Mouse (Mus musculus) layer of hippocampus, adult 11-12 months (tissue): ENCODE data around the gene Stambp.
"Not testable (repeated sequence)": the region's sequence is repeated elsewhere in the genome, so short reads cannot be mapped to it uniquely, and the experiment has no call there.

Experiments
- DNase-seq: peaks from one replicate; pipeline ENCODE4 v3.0.0; 2022; ENCODE audit warnings: low spot score

The Stambp gene

DNA sequence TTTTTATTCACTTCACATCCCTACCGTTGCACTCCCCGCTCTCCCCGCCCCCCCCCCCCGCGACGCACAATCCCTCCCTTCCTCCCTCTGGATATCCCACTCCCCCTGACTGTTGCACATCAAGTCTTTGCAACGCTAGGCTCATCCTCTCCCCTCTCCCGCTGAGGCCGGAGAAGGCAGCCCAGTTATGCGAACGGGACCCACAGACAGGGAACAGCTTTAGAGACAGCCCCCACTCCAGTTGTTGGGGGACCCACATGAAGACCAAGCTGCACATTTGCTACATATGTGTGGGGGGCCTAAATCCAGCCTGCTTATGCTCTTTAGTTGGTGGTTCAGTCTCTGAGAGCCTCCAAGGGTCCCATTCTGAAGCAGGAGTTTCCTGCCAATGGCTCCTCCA is at the start of gene Stambp:
TSS of gene Stambp (minus strand) at position 59 of the 400 bp plus-strand sequence.
- no peak for DNase-seq

DNA sequence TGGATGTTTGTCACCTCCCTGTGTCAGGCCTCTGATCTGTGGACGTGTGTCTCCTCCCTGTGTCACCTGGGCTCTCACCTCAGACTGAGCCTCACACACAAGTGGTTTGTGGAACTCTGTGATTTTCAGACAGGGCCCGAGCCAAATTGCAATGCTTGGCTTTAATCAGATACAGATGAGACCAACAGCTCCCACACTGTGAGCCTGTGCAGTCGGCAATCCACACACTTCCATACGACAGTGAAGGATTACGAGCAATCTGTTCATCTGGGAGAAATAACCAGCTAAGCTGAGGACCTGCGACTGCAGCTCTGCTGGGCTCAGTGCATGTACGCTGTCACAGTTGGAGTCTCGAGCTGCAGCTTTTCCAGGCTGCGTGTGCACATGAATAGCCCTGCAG is 47.4 kb upstream of the Stambp start:
- no peak for DNase-seq

- DNase-seq: no peak
These were observed 45.2 kb upstream of the Stambp start for GRCm38 (mm10) chr6:83617581-83618335.

DNA sequence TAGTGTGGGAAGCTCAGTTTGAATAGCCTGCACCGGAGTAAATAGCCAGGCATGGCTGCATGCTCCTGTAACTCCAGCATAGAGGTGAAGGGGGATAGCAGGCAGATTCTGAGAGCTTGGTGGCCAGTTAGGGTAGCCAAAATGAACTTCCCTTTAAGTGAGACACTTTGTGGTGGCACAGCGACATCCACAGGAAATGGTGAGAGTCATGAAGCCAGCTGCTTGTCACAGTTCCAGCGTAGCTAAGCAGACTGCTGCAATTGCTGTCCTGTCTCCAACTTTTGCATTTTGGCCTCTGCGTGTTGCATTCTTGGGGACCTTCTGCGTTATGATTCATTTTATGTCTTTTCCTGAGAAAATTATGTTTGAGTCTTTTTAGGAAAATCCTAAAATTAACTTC is 44.0 kb upstream of the Stambp start:
- DNase-seq: peak; percentile 65

DNA sequence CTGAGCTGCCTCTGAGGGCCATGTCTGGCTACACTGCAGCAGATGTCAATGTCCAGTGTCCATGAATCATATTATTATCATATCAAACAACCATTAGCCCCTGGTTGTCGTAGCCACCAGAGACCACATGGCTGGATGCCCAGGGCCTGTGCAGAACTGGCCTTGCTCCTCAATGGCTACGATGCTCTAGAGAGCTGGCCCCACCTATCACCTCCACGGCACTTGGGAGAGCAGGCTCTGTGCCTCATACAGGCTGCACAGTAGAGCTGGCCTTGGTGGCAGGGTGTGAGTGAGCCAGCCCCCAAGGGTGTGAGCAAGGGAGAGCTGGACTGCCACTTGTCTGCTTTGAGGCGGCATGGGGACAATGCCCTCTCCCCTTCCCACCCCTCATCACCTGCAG is 41.9 kb upstream of the Stambp start:
- DNase-seq: no peak

DNA sequence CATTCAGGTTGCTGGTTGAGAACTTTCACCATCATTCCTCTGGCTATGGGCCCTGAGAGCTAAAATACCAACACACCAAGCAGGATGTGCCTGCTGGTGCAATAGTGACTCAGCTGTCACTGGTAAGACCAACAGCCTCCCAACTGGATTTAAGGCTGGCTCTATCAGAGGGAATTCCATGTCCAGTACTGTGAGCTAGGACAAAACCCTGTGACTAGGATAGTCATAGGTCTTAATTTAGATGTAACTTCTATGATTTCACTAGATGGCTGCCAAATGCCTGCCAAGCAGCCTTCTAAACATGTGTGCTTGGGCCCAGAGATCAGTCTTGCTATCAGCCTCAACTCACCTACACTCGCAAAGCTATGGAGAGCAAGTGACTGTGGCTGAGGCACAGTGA is 40.4 kb upstream of the Stambp start:
- no peak for DNase-seq

DNA sequence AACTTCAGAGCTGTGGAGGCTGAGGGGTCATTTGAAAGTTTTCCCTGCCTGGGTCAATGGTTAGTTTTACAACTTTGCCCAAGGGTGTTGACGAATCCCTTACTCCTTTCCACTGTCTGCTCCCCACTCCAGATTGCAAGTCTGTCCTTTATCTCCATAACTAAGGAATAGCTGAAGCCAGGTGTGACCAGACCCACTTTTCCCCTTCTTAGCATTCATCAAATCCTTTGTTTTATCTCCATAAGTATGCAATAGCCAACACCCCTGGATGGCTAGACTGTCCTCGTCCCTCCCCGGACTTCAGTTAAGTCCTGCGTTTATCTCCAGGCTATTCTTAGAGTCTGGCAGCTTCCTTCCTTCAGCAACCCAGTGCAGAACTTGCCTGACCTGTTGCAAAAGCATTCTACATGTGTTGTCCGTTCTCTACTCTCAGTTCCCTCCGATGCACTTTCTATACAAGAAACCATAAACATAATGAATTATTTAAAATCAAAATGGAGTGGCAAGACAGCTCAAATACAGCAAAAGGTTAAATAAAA is 27.2 kb upstream of the Stambp start:
- peak; percentile 25 for DNase-seq

DNA sequence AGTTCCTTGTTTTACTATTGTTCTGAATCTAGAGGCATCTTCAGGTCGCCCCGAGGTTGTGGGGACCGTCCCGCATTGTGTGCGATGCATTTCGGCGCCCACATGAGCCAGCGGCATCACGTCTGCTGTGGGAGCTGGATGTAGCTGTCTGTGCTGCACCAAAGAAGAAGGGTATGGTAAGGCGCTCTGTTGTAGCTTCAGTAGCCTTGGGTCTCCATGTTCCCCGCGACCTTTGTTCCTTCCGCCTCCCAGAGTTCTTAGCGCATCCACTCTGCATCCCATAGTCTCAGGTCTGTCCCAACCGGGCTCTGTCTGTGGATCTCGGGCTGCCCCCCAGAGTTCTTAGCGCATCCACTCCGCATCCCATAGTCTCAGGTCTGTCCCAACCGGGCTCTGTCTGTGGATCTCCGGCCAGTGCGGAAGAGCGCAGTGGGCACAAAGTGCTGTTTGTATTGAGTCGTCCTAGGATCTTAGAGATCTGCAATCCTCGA is 26.6 kb upstream of the Stambp start:
- DNase-seq: no peak

DNA sequence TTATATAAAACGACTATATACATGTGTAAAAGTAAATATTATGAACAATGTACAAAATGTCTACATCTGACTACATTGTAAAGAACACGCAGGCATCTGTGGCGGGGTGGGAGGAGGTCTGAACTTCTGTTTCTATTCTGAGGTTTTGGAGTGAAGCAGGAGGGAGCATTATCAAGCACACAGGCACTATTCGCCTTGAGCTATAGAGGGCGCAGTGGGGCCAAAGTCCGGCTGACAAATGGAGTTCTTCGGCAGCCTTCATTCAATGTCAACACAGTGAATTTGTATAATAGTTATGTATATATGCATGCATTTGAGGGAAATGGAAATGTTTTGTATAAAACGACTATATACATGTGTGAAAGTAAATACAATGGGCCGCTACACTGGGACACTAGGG is 26.1 kb upstream of the Stambp start:
- peak; percentile 54 for DNase-seq

DNA sequence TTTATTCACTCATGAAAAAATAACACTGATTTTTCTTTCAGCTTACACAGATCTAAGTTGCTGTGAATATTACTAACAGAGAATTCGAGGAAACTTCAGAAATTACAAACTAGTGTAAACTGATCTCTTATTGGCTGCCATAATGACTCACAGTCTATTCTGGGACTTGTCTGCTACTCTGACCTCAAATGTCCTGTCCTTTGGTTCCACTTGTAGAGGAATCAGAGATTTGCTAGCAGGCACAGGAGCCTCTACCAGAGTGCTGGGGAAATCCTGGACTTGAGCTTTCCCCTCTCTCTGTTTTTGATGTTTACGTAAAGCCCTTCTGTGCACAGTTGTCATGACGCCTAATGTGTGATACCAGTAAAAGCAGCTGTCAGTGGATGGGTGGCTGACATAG is 25.5 kb upstream of the Stambp start:
- no peak for DNase-seq

DNA sequence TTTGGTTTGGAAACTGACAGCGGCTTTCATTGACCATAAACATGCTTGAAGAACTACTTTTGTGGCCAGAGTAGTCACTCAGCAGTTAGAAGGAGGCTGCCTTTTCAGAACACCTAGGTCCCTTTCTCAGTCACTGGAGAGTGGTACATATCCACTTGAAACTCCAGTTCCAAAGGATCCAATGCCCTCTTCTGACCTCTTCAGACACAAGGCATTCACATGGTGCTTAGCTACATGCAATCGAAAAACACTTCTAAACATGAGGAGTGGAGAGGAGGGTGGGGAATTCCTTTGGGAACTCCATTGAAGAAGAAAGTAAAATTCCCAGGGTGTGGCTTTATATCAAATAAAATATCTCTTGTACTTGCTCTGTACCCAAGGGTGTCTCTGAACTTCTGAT is 22.5 kb upstream of the Stambp start:
- DNase-seq: no peak

DNA sequence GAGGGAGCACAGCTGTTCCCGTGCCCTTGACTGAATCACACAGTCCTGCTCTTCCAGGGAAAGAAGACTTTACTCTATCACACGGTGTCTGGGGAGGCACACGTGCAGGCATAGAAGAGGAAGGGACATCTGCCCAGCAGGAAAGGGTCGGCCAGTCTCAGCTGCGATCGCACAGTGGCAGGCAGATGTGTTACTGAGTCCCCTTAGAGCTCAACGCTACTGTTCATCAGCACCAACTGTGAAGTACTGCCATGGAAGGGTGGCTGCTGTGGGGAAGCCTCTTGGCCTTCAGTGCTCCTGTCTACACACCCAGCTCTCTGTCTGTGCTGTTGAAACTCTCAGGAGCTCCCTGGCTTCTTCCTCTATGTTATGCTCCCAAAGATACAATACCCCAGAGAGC is 21.4 kb upstream of the Stambp start:
- no peak for DNase-seq

DNA sequence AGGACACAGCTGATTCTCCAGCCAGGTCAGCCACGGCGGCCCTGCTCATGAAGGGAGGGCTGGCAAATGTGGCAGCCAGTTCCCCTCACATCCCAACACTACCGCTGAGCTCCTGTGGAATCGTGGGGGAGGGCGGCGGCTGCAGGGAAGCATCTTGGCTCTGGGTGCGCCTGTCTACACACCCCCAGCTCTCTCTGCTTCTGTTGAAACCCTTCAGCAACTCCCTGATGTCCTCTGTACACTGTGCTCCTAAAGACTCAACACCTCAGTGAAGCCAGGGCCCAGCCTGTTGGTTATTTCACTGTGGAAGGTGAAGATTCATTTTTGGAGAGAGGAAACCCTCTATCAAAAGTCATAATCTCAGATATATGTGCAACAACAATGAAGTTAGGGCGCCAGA is 19.5 kb upstream of the Stambp start:
- no peak for DNase-seq

- DNase-seq: no peak
These were observed 17.8 kb upstream of the Stambp start for GRCm38 (mm10) chr6:83590301-83590700.

GRCm38 (mm10) chr6:83587191-83587590 is 14.7 kb upstream of the Stambp start:
- DNase-seq: not testable (repeated sequence)

GRCm38 (mm10) chr6:83585328-83585727 is 12.8 kb upstream of the Stambp start:
- not testable (repeated sequence) for DNase-seq

DNA sequence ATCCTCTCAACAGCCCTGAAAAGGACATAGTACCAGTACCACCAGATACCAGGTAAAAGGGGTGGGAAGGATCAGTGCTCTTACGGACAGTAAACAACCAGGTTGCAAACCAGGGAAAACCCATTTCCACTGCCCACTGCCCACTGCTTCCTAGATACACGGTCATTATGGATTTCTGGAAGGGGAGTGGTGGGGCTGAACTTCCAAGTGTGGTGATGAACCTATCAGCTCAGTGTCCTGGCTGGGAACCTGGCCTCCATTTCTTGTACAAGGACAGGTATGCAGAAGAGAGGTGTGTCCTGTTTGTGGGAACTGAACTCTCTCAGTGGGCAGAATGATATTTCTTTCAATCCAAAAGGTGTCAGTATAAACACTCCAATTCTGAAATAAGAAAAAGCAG is 11.1 kb upstream of the Stambp start:
- no peak for DNase-seq

DNA sequence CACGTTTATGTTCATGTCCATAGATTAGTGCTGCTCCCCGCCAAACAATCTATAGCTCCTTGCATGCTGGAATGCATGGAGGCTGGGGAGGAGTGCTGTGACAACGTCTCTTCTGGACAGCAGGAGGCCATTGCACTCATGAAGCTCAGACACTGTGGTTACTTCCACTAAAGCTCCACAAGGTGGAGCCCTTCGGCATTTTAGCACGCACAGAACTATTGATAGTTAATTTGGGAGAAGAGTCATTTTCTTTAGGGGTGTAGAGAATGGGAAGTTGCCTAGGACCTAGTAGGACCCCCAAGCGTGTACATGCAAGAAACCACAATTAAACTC is 10.4 kb upstream of the Stambp start:
- no peak for DNase-seq

GRCm38 (mm10) chr6:83582135-83582937 is 9.8 kb upstream of the Stambp start:
- no peak for DNase-seq

GRCm38 (mm10) chr6:83577534-83577933 is 5.0 kb upstream of the Stambp start:
- DNase-seq: no peak

DNA sequence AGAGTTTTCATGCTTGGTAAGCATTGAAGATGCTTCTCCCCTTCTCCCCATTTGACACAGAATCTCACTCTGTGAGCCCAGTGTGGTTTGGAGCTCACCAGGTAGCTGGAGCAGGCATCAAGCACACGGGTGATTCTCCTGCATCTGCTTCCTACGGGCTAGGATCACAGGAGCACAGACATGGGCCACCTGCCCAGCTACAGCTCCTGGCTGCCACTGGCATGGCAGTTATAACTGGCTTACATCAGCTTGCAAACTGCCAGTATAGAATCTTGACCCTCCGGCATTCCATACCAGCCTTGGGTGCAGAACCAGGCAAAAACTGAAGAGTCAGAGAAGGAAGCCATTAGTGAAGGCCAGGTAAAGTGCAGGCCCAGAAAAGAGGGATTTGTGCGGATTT is 3.1 kb upstream of the Stambp start:
- DNase-seq: no peak

DNA sequence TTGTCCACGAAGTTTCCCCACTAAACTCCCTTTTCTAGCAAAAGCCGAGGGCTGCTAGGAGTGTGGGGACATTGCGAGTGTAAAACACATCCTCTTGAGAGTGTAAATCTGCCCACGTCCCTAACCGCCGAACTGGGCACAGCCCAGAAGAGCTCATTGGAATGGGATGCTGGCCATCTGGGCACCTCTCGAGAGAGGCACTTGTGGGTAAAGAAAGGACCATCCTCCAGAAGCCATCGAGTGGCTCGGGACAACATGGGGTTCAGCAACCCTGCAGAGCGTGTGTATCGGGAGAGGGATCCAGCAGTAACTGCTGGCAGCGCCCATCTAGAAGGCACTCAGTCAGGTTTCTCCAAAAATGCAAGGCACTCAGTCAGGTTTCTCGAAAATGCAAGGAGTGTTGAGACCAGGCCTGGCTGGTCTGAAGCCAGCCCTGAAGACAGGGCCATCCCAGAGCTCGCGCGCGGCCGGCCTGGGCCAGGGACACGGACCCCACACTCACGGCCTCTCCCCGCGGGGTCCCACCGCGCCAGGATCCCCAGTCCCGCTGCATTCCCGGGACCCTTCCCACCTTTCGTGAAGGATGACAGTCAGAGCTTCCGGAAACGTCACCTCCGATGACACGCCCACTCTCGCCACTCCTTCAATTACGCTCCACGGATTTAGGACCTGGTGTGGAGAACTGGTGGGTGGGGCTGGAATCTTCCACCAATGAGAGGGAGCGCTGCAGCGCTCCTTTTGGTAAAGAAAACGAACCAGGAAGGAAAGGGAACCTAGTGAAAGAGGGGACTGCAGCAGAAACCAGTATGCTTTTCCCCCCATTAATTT is 475 bp downstream of the Stambp start:
- DNase-seq: peak; percentile 94
